Mouse (Mus musculus): ENCODE results near the gene Nudt17.
"Not testable (repeated sequence)": the region's sequence is repeated elsewhere in the genome, so short reads cannot be mapped to it uniquely, and the experiment has no call there.

Nudt17 gene

DNA sequence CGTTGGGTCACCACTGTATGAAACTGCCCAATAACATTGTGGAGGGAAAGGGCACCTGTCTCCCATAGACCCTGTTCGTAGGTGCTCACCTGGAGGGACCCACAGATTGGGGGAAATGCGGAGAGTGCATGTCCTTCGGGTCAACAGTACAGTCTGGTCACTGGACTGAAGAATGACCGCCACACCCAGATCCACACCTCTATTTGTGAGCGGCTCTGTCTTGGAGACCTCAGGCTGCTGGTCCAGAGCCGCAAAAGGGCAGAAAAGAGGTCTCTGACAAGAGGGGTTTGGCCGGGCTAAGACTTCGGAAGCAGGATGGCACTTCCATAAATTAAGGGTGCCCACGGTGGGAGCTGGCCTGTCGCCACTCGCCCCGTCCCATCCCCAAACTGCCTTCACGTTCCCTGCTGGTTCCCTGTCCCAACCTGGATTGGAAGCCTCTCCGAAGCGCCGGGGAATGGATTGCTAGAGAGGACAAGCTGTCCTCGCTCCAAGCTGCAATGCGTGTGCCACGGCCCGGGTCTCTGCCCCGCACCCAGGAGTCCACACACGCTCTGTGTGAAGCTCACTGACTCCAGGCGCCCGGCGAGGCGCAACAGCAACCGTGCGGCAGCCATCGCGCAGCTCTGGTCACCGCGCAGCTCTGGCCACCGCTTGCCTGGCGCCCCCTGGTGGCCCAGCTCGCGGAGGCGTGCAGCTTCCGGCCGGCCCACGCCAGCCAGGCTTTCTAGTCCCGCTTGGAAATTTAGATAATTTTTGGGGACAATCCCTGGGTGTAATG is at the start of gene Nudt17:
Gene Nudt17, minus strand, starts transcription at position 660 of the 781 bp plus-strand sequence.
- DNase-seq, result peak; percentile 60 to 78

DNA sequence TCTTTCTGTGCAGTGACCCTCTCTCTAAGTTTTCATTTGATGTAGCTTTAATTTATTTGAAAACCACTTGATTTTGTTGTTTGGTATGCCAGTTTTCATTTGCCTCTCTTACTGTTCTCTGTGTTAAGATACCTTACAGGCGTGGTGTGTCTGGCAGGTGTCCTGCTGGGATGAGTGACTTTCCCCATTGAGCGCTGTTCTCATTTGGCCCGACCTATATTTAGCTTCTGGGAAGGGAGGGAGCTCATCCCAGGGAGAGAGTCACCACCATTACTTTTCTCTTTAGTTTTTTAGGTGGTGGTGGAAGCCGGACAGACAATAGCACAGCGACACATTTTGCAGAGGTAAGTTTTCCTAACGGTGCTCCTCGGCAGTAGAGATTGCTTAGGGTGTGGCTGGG is 49.3 kb upstream of the Nudt17 start:
- DNase-seq, result no peak

DNA sequence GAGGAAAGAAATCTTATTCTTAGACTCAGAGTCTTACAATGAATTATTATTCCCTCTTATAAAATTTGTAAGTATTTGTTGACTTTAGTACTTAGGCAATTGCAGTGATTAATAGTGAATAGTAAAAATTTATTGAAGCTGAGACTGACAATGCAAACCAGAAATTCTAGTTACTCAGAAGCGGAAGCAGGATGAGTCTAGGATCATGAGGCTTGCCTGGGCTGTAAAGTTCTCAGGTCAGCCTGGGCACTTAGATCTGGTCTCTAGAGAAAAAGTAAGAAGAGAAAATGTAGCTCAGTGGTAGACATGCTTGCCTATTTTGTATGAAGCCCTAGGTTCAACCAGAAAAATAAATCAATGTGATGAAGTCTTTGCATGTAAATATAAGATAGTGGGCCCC is 47.6 kb upstream of the Nudt17 start:
- no peak for DNase-seq

DNA sequence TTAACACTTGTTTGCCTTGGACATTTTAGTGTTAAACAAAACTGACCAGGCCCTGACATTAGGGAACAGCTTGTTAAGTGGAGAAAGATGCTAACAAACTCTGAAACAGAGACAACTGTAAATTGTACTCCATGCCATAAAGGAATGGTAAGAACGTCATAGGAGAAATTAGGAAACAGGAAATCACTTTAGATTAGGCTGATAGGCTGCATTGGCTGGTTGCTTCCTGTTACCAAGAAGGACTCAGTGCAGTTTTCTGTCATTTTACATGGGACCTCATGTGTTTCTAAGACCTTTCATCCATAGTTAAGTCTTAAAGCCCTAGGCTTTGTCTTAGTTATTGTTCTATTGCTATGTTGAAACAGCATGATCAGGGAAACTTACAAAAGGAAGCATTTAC is 38.5 kb upstream of the Nudt17 start:
- no peak for DNase-seq

DNA sequence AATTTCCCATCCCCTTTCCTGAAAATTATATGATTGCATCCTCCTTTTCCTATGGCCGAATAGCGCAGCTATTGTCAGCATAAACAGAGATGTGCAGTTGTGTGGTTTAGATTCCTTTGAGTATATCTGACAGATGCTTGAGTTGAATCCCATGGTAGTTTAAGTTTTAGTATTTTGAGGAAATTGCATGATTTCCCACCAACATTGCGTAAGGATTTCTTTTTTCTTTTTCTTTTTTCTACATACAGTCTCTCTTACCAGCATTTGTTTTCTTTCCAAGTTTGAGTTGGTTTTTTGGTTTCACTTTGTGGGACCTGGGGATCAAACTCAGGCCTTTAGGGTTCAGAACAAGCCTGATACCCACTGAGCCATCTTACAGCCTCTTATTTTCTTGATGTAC is 36.0 kb upstream of the Nudt17 start:
- DNase-seq, result no peak

DNA sequence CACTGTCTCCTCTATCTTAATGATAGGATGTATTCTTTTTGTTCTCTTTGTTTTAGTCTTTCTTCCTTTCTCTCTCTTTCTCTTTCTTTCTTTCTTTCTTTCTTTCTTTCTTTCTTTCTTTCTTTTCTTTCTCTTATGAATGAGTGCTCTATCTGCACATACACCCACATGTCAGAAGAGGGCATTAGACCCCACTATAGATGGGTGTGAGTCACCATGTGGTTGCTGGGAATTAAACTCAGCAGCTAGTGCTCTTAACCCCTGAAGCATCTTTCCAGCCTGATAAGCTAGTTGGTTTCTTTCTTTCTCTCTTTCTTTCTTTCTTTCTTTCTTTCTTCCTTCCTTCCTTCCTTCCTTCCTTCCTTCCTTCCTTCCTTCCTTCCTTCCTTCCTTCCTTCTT is 31.9 kb upstream of the Nudt17 start:
- not testable (repeated sequence) for DNase-seq

DNA sequence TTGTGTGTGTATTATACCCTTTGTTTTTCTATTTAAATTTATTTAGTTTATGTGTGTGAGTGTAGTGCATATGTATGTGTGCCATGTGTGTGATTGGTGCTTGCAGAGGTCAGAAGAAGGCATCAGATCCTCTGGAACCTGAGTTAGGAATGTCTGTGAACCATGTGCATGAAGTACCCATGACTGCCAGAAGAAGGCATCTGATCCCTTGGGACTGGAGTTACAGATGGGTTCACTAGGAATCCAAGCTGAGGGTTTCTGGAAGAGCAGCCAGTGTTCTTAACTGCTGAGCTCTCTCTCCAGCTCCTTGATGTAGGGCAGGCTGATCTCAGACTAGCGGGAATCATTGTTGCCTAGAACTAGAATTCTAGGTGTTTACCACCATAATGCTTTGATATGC is 29.6 kb upstream of the Nudt17 start:
- DNase-seq, result no peak

DNA sequence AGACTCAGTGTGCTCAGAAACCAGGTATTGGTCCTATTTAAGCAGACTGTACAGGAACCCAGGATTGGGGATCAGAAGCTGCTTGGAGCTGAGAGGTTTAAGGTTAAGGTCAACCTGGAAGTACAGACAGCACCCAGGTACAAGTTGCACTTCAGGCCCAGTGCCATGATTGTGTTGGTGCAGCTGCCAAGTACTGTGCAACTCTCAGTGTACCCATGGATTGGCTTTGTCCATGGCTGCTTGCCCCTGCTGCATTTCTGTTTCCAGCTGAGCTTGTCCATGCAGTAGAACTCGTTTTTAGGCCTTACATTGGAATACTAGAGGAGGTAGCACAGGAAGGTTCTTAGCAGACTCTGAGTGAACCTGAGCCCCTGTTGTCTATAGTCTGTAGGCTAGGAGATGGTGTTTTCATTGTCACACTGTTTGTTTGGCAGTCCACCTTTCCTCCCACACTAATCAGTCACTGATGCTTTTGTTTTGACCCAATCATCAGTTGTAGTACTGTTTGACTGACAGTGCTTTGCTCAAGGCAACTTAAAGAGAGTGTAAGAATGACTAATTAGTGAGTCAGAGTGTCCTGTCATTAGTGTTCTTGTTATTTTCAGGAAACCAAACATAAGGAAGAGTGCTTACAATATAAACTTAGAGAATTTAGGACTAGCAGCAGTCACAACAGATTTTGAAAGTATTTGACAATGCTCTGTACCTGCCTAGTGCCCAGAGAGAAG is 28.8 kb upstream of the Nudt17 start:
- peak in 1 of 2 experiments; percentile 26 for DNase-seq

DNA sequence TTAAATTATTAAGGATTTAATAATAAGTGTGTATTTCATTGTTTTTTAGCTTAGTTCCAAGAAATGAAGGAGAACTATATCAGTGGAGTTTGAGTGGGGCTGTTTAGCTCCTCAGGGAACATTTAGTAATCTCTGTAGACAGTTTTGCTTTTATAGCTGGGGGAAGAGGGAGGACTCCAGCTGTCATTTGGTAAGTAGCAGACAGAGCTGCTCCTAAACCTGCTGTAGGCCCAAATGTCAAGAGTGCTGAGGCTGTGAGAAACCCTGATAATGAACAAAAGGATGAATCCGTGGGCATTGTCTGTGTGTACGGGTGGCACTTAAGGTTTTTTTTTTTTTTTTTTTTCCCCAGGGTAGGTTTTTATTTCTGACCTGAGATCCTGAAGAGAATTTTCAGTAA is 26.8 kb upstream of the Nudt17 start:
- DNase-seq, result no peak

DNA sequence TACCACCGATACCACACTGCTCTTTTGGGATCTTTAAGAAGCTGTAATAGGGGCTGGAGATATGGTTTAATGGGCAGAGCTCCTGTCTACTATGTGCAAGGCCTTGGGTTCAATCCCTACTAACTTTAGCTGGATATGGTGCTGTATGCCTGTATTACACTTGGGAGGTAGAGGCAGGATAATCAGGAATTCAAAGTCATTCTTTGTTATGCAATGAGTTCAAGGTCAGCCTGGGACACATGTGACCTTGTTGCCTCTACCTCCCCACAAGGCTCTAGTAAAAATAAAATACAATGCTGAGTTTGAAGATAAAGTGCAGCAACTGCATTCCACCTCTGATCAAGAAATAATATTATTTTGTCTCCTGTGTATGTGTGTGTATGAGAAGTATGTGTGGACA is 25.6 kb upstream of the Nudt17 start:
- no peak for DNase-seq

DNA sequence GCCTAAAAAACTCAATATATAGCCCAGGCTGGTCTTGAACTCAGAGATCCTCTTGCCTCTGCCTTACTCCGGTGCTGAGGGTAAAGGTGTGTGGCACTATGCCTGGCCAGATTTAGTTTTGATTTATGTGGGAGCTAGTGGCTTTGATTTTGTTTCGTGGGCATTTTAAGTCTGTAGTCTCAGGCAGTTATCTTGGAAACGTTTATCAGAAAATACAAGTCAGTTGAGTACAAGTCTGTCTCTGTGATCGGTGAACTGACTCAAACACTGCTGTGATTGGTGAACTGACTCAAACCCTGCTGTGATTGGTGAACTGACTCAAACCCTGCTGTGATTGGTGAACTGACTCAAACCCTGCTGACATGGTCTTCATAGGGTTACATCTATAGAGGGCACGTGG is 22.4 kb upstream of the Nudt17 start:
- no peak for DNase-seq

DNA sequence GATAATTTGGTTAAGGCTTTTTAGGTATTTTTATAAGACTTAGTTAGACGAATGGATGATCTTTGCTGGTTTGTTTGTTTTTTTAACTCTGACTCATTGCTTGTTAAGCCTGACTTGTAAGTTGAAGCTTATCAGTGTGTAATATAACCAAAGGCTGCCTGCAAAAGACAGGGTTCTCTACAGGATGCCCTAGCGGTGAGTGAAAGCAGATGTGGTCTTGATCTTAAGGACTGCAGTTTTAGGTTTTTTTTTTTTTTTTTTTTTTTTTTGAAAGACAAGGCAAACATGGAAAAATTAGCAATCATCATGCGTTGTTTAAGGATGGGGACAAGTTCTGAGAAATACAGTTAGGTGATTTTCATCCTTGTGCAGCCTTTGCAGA is 21.0 kb upstream of the Nudt17 start:
- DNase-seq, result no peak

DNA sequence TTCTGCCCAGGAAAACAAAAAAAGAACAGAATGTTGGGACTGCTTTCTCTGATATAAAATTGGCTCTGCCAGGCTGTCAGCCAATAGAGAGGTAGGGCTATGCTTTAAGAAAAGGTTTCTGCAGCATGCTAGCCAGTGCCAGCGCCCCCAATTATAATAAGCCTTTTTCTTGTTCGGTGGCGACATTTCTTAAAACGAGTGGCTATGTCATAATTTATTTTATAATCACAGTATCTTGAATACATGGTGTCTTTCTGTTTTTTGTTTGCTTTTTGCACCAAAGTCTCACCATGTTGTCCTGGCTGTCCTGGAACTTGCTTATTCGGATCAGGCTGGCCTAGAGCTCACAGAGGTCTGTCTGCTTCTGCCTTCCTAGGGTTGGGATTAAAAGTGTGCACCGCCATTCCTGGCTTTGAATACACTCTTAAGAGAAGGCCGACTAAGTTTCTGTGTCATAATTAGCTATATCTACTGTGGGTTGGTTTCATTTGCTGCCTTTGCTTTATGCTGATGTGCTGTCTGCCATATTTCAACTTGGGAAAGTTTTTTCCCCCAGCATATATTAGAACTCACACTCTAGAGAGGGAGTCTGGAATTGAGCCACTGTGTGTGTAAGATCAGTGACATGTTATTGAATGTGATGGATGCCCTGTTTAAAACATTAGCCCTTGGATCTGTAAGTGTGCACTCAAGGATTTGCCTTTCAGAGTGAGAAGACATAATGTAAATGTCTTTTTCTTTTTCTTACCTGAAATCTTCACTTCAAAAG is 20.5 kb upstream of the Nudt17 start:
- no peak for DNase-seq

DNA sequence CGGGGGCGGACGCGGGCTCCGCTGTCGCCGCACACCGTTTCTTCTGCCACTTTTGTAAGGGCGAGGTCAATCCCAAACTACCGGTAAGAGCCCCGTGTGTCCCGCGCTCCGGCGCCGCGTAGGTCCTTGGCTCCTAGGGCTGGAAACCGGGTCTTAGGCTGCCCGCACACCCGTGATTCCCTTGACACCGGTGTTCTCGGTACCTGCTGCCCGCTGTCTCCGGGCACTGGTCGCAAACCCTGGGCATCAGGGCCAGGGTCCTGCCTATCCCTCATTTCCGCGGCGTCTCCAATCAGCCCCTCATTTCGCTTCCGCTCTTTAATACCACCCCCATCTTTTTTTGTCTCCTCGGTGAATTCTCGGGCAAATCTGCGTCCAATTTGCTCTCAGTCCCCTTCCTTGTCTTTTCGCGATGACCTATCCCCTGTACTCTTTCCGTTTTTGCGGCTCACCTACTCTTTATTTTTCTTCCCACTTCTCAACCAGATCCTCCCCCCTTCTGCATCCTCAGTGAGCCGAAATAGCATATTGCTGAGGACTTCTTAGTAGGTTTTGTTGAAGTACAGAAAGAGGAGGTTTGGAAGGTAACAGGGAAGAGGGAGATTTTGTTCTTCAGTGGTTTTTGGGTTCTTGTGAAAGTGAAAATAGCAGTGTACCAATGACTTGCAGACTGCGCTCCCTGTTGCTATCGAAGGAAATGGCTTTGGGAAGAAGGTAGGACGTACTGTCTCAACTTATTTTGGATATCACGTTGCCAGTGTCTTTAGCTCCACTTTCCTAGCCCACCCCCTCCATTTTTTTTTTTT is 19.7 kb upstream of the Nudt17 start:
- no peak for DNase-seq

DNA sequence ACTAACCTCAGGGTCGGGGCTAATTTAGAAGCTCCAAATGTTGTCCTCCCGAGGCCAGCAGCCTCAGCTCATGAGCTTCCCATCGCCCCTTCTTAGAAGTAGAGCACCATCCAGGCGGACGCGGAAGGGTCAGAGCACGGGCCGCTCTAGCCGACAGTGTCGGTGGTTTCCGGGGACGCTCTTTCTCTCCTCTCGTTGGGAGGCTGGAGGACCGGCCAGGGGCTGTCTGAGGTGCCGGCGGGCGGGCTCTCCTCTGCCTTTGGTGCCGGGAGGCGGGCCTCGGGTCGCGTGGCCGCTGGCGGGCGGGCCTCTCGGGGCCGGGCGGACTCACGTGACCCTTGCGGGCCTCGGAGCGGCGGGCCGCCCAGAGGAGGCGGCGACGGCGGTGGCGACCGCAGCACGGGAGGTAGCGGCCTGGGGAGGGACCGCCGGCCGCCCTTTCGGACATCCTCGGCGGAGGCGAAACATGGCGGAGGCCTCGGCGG is 19.0 kb upstream of the Nudt17 start, which contains the start of the genes Polr3c and Rnf115:
Gene Polr3c, minus strand, starts transcription at position 286 of the 485 bp plus-strand sequence.
Gene Rnf115, plus strand, starts transcription at position 322 of the 485 bp plus-strand sequence.
- peak; percentile 97 for DNase-seq

DNA sequence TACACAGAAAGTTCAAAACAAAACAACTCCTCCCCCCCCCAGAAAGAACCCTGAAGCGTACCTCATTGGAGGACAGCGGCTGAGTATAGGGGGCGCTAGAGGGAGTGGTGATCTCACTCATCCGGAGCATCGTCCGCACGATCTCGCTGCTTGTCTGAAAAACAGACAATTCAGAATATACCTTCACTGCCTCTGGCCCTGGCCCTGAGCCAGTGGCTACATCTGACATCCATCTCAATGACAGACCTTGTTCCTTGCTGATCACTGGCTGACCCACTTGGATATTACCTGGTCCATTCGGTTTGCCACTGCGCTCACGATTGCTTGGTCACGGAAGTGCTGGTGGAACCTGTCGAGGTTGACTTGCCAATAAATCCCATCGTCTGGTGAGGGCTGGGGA is 10.8 kb upstream of the Nudt17 start:
- DNase-seq, result peak in 1 of 2 experiments; percentile 35

DNA sequence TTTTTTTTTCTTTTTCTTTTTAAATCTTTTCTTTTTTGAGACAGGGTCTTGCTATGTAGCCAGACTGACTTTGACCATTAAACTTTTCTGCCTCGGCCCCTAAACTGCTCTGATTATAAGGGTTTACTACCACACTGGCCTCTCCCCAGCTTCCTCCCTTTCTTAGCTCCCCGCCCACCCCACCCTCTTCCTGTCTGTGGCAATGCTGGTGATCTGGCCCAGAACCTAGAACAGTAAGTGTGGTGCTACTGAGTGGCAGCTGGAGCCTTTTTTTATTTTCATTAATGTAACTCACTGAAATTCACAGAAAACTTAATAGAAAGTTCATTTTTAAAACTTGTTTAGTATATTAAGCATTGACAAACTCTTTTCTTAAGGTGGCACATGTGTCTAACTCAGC is 7.5 kb upstream of the Nudt17 start:
- no peak for DNase-seq

DNA sequence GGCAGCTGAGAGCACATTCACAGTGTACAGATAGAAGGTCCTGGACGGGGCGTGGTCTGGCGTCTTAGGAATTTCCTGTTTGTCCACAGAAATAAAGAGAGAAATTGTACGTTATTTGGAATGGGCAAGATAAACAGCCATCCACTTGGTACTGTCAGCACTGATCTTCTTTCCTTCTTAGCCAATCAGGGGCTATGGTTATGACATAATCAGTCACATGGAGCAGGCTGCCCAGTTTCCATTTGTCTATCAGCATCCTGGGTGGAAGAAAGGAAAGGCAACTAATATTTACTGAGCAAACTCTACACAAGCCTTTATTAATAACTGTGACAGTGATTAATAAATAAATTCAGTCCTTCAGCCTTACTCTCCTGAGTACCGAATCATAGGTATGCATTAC is 5.9 kb upstream of the Nudt17 start:
- no peak for DNase-seq

DNA sequence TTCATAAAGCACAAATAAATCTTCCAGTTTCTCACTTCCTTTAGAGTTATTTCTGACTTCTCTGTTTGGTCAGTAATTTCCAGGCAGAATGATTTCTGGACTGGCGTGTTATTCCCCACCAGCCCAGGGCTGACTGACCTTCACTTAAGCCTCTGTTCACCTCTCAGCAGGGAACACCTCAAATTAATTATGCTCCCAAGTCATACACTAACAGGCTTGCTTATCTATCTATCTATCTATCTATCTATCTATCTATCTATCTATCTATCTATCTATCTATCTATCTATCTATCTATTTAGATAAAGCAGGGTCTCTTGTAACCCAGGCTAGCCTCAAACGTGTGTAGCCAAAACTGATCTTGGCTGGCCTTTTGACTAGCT is 312 bp upstream of the Nudt17 start:
- no peak for DNase-seq

DNA sequence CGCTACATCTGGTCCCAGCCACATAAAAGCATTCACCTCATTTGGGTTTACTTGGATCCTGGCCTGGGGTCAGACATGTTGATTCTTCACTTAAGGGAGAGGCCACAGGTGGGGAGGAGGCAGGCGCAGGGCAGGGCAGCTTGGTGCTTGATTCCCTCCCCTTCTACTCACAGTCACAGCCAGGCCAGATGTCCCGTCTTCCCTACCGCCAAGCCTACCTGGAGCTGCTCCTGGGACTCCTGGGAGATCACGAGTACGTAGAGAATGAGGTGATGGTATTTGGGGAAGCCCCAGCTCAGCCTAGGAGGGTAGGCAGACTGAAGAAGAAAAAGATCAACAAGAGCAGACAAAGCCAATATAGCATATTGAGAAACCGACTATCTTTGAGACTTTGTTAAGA is 1.4 kb downstream of the Nudt17 start:
- no peak for DNase-seq

DNA sequence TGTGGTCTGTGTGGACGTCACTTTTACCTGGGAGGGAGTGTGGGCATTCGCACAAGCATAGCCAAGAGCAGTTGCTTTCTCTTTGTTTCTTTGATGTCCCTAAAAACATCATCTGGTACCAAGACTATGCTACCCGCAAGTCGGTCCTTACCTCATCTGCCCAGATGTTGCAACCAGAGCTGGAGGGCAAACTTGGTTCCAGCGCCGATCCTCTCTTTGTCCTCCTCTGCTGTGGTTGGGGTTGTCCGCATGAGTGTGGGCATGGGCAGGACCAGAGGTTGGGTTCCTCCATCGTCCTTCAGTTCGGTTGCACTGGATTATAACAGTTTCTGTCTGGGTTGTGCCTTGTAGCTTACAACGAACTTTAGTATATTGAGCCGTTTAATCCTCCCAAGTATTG is 2.1 kb downstream of the Nudt17 start:
- no peak for DNase-seq

DNA sequence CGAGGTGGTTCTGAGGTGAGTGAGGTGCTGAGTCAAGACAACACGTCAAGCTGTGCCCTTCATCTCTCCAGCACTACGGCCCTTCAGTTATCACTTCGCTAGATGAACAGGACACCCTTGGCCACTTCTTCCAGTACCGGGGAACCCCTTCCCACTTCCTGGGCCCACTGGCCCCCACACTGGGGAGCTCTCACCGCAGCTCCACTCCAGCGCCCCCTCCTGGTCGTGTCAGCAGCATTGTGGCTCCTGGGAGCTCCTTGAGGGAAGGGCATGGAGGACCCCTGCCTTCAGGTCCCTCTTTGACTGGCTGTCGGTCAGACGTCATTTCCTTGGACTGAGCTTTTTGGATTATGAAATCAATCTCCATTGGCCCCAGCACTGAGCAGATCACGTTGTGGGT is 3.6 kb downstream of the Nudt17 start:
- DNase-seq, result no peak

DNA sequence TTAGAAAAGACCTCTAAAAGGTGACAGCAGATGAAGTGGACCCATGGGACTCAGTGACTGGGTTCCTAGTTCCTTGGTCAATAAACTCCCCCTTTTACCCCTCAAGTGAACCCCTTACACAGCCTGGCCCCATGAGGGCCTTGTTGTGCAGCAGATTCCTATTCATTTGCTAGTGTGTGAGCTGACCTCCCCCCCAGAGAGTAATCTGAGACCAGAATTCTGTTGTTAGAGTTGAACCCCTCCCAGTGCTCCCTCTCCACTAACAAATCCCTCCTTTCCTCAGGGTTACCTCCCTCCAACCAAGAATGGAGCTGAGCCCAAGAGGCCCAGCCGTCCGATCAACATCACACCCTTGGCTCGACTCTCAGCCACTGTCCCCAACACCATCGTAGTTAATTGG is 7.4 kb downstream of the Nudt17 start:
- no peak for DNase-seq
